Mouse (Mus musculus) limb, embryonic 11.5 days (tissue): ENCODE data around the gene Fbxo7. TPM values are rescaled to one million over a fixed set of nuclear protein-coding genes. Genes with fewer than 3 reads are reported as not detected.

ENCODE experiments used
- ATAC-seq: fragments of 200-750 bp; cut with Nextera tagmentation; 2 replicates; pipeline ENCODE4 v1.8.0; 2017; ENCODE audit warnings: low read depth; ENCODE audit not compliant: insufficient number of reproducible peaks, low FRiP score, low TSS enrichment
- DNase-seq: peaks from one replicate; pipeline ENCODE4 v3.0.0-alpha.2; 2015; ENCODE audit warnings: low spot score
- H3K27ac ChIP-seq: fragments of 300-500 bp; sonication (generic); replicated peaks from 2 replicates; pipeline ENCODE4 v1.5.1; 2014; ENCODE audit warnings: low read depth, mild to moderate bottlenecking, low read length
- H3K27me3 ChIP-seq: fragments of 300-500 bp; sonication (generic); 2 replicates; pipeline ENCODE4 v1.6.1; 2014; ENCODE audit warnings: mild to moderate bottlenecking, low read length, mixed read lengths; ENCODE audit not compliant: control insufficient read depth, insufficient read depth
- H3K36me3 ChIP-seq: fragments of 300-500 bp; sonication (generic); 2 replicates; pipeline ENCODE4 v1.6.1; 2014; ENCODE audit warnings: mild to moderate bottlenecking, low read length, moderate library complexity, mixed read lengths; ENCODE audit not compliant: control insufficient read depth, insufficient read depth
- H3K4me1 ChIP-seq: fragments of 300-500 bp; sonication (generic); 2 replicates; pipeline ENCODE4 v1.6.1; 2014; ENCODE audit warnings: low read length, mixed read lengths; ENCODE audit not compliant: control insufficient read depth, insufficient read depth
- H3K4me2 ChIP-seq: fragments of 300-500 bp; sonication (generic); 2 replicates; pipeline ENCODE4 v1.6.1; 2014; ENCODE audit warnings: low read depth, mild to moderate bottlenecking, moderate library complexity; ENCODE audit not compliant: severe bottlenecking
- H3K4me3 ChIP-seq: fragments of 300-500 bp; sonication (generic); 2 replicates; pipeline ENCODE4 v1.5.1; 2014; ENCODE audit warnings: low read depth, low read length
- H3K9ac ChIP-seq: fragments of 300-500 bp; sonication (generic); 2 replicates; pipeline ENCODE4 v1.6.1; 2014; ENCODE audit warnings: mild to moderate bottlenecking, low read length
- H3K9me3 ChIP-seq: fragments of 300-500 bp; sonication (generic); 2 replicates; pipeline ENCODE4 v1.6.1; 2016; ENCODE audit warnings: low read length; ENCODE audit not compliant: control insufficient read depth
- WGBS: fragments of 180-500 bp; shearing (Covaris S2); extraction: QIAGEN DNeasy Blood & Tissue Kit; methylation state at CpG from one replicate; pipeline ENCODE4 v1.1.7; 2014; 5-methylcytosine and 5-hydroxymethylcytosine counted together
- polyA plus RNA-seq: library from polyadenylated mRNA; unstranded; fragments of >200 nt; fragmentation: Nextera tagmentation; extraction: Ambion mirVana; gene quantifications from 2 replicates; pipeline ENCODE4 v1.2.1, GENCODE M21; 2014

The Fbxo7 gene
- 18.8 and 24.0 TPM in 2 replicates for polyA plus RNA-seq

DNA sequence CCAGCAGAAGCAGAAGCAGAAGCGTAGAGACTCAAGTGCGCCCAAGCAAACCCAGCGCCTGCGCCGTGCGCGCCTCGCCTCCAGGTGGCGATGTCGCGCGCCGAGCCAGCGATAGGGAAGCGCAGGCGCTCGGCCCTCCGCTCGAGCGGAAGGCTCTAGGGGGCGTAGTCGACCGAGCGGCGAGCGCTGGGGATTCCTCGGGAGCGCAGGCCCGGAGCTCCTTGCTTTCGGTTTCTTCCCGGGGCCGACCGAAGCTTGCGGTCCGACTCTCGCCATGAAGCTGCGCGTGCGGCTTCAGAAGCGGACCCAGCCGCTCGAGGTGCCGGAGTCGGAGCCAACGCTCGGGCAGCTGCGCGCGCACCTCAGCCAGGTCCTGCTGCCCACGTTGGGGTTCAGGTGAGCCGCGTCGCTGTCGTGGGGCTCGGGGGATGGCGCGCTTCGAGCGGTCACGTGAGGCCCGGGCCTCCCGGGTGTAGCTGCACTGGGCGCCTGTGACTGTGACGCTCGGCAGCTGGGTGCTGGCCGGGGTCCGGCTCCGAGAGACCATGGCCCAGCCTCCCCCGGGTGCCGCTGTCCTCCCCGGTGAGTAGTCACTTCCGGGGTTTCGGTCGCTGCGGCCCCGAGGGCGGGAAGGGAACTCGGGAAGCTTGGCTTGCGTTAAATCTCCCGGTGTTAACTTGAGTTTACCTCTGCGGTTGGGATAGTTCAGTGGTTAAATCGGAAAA is at the start of gene Fbxo7:
TSS of gene Fbxo7 (plus strand) at position 224 of the 725 bp plus-strand sequence.
- Histone ChIP-seq H3K27me3 (no peaks in the 10 kb centered on the region), H3K9ac (peak within 1 kb of the TSS; percentile 68), H3K9me3 (no peaks in the 10 kb centered on the region), H3K4me3 (peak within 1 kb of the TSS; percentile 64), H3K27ac (0 out of 2 replicates have a peak within 1 kb of the TSS, but pooled peaks have one; percentile 16), H3K4me2 (peak within 1 kb of the TSS; percentile 76), H3K4me1 (no peaks in the 10 kb centered on the region), H3K36me3 (no peaks in the 10 kb centered on the region)
- DNase-seq, result peak; percentile 92
- WGBS, result under 1% methylated on average over 82 of the region's 82 CpGs
- ATAC-seq, result peak; percentile 91

DNA sequence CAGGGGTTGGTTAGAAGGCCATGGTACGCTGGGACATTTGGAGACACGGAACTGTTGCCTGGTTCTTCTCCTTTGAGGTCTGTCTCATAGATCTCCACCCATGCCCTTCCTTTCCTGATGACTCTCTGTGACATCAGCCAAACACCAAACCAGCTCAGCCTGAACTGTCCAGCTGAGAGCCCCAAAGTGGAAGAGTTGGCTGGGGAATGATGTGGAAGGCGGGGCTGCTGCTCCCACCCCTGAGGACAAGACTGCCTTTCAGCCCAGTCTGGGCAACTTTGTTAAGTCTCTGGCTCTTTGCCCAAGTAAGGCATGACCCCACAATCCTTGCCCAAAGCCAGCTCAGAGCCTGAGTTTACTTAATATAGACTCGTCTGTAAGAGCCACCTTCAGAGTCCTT is 48.9 kb upstream of the Fbxo7 start:
- Histone ChIP-seq H3K27me3 (no peaks in the 10 kb centered on the region), H3K27ac (no peak overlapping the region), H3K36me3 (no peaks in the 10 kb centered on the region), H3K9me3 (no peaks in the 10 kb centered on the region), H3K4me3 (no peak overlapping the region), H3K4me2 (no peak overlapping the region), H3K9ac (no peak overlapping the region), H3K4me1 (no peaks in the 10 kb centered on the region)
- no peak for DNase-seq
- 87% methylated on average over 4 of the region's 4 CpGs for WGBS
- ATAC-seq, result no peak

DNA sequence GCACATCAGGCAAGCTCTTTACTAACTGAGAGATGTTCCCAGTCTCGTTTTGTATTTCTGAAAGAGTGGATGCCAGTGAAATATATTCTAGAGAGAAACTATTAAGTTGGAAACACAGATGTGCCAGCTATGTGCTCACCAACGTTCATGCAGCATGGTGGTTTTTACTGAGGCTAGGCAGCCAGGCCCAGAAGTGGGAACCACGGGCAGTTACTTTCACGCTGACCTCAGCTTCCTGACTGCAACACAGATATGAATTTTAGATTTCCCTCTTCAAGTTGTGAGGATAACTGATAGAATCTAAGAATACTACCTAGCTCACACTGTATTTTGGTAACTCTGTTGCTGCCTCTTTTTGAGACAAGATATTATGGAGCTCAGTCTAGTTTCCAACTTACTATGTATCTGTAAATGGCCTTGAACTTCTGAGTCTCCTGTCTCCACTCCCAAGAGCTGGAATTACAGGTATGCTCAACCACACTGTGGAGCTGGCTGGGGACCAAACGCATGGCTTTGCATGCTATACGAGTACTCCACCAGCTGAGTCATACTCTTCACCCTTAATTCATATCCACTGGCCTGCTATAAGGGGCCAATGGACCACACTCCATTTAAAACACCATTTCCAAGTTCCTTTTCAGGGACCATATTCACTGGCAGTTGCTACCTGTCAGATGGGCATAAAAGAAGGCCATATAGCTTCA is 32.2 kb upstream of the Fbxo7 start:
- H3K4me3 ChIP-seq, result no peak overlapping the region
- no peak overlapping the region for H3K27ac ChIP-seq
- no peak overlapping the region for H3K4me2 ChIP-seq
- DNase-seq (no peak), ATAC-seq (no peak)
- WGBS, result 78% methylated on average over 6 of the region's 6 CpGs
- no peaks in the 10 kb centered on the region for H3K27me3 ChIP-seq
- H3K9me3 ChIP-seq, result no peaks in the 10 kb centered on the region
- H3K36me3 ChIP-seq, result no peaks in the 10 kb centered on the region
- H3K4me1 ChIP-seq, result no peaks in the 10 kb centered on the region
- H3K9ac ChIP-seq, result no peak overlapping the region

GRCm38 (mm10) chr10:85992412-85992811 is 29.4 kb upstream of the Fbxo7 start:
- H3K36me3 ChIP-seq, result no peaks in the 10 kb centered on the region
- DNase-seq, result no peak
- no peak for ATAC-seq
- no peaks in the 10 kb centered on the region for H3K4me1 ChIP-seq
- H3K4me3 ChIP-seq, result no peak overlapping the region
- no peak overlapping the region for H3K9ac ChIP-seq
- H3K27ac ChIP-seq, result no peak overlapping the region
- H3K27me3 ChIP-seq, result no peaks in the 10 kb centered on the region
- 86% methylated on average over 4 of the region's 4 CpGs for WGBS
- no peak overlapping the region for H3K4me2 ChIP-seq
- H3K9me3 ChIP-seq, result no peaks in the 10 kb centered on the region

DNA sequence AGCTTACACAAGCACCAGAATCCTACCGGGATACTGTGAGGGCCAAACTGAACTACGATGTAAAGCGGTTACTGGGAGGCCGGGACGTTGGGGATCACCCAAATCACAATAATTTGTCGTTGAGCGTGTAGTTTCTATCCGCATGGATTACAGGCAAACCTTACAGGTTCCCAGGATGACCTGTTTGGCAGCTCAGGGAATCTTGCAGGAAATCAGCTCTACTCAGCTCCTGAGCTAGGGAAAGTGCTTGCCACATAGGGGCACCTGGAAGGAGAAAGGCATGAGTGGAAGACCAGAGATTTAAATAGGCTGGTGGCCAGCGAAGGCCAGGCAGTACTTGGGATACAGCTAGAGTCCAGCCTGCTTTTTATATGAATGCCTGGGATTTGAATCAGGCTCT is 27.9 kb upstream of the Fbxo7 start:
- no peaks in the 10 kb centered on the region for H3K4me1 ChIP-seq
- H3K4me3 ChIP-seq, result no peak overlapping the region
- H3K27me3 ChIP-seq, result no peaks in the 10 kb centered on the region
- H3K27ac ChIP-seq, result no peak overlapping the region
- DNase-seq (no peak), ATAC-seq (no peak)
- H3K36me3 ChIP-seq, result no peaks in the 10 kb centered on the region
- no peak overlapping the region for H3K9ac ChIP-seq
- H3K9me3 ChIP-seq, result no peaks in the 10 kb centered on the region
- 90% methylated on average over 9 of the region's 9 CpGs for WGBS
- H3K4me2 ChIP-seq, result no peak overlapping the region

DNA sequence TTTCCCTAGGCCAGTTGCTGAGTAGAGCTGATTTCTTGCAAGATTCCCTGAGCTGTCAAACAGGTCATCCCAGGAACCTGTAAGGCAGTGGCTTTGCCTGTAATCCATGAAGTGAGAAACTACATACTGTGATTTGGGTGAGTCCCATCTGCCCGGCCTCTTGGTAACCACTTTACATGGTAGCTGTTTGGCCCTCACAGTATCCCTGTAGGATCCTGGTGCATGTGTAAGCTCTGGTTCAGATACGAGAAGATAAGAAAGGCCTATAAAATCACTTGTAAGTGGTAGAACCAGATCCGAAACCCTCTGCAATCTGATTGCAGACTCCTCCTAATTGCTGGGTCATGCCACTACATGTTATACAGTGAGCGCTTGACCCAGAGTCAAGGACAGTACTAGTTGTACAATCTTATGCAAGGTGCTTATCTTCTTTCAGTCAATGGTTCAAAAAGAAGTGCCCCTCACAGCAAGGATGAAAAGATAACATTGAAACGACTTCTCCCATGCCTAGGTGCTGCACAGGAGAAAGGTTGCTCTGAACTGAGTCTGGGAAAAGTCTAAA is 27.1 kb upstream of the Fbxo7 start:
- ATAC-seq (no peak), DNase-seq (no peak)
- Histone ChIP-seq H3K4me3 (no peak overlapping the region), H3K9ac (no peak overlapping the region), H3K9me3 (no peaks in the 10 kb centered on the region), H3K4me1 (no peaks in the 10 kb centered on the region), H3K36me3 (no peaks in the 10 kb centered on the region), H3K27ac (no peak overlapping the region), H3K27me3 (no peaks in the 10 kb centered on the region), H3K4me2 (no peak overlapping the region)
- WGBS, result 77% methylated on average over 5 of the region's 5 CpGs

- WGBS, result 91% methylated on average over 4 of the region's 4 CpGs
- Histone ChIP-seq H3K27ac (no peak overlapping the region), H3K9me3 (no peaks in the 10 kb centered on the region), H3K9ac (no peak overlapping the region), H3K4me3 (no peak overlapping the region), H3K36me3 (no peaks in the 10 kb centered on the region), H3K4me1 (no peaks in the 10 kb centered on the region), H3K4me2 (no peak overlapping the region), H3K27me3 (no peaks in the 10 kb centered on the region)
- ATAC-seq, result no peak
- no peak for DNase-seq
Observed at GRCm38 (mm10) chr10:86000447-86000846, 21.3 kb upstream of the Fbxo7 start.

- H3K27ac ChIP-seq, result no peak overlapping the region
- no peak overlapping the region for H3K9ac ChIP-seq
- no peaks in the 10 kb centered on the region for H3K27me3 ChIP-seq
- H3K4me2 ChIP-seq, result no peak overlapping the region
- DNase-seq, result no peak
- H3K9me3 ChIP-seq, result no peaks in the 10 kb centered on the region
- WGBS, result 86% methylated on average over 5 of the region's 5 CpGs
- no peaks in the 10 kb centered on the region for H3K4me1 ChIP-seq
- ATAC-seq, result no peak
- H3K4me3 ChIP-seq, result no peak overlapping the region
- H3K36me3 ChIP-seq, result no peaks in the 10 kb centered on the region
Observed at GRCm38 (mm10) chr10:86006455-86006854, 15.3 kb upstream of the Fbxo7 start.
